Mouse (Mus musculus): ENCODE data around the gene Tango6. TPM values are rescaled to one million over a fixed set of nuclear protein-coding genes. Genes with fewer than 3 reads are reported as not detected.

Gene Tango6
- polyA plus RNA-seq, 1 experiment, result 2.9 TPM

DNA sequence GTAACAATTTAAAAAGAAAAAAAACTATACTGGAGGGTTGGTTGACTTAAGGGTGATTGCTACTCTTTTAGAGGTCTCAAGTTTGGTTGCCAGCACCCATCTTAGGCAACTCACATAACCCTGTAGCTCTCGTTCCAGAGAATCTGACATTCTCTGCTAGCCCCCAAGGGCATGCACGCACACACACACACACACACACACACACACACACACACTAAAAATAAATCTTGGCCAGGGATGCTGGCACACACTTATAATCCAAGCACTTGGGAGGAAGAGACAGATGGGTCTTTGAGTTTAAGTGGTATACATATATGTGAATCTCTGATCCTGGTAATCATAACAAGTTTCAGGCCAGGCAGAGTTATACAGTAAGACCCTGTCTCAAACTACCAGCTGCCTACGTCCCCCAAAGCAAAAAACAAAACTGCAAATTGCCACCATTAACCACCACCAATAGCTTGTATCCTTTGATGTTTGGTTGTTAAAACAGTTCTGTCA, 14.9 kb downstream of the Tango6 start:
- no peak for DNase-seq (ENCODE audit: extremely low spot score in 1 of 2, low spot score in 1 of 2)

DNA sequence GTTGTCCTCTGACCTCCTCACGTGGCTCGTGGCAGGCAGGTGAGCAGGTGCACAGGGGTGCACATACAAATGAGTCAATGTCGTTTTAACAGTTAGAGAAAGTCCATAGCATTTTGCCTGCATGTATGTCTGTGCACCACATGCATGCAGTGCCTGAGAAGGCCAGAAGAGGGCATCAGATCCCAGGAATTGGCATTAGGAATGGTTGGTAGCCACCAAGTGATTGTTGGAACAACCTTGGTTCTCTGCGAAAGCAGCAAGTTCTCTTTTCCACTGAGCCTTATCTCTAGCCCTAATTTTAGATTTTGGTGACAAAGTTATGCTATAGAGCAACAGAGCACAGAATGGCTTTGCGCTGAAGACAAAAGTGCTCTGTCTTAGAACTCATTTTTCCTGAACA, 16.7 kb downstream of the Tango6 start:
- peak; percentile 33 to 87 for DNase-seq (ENCODE audit: extremely low spot score in 1 of 2, low spot score in 1 of 2)

DNA sequence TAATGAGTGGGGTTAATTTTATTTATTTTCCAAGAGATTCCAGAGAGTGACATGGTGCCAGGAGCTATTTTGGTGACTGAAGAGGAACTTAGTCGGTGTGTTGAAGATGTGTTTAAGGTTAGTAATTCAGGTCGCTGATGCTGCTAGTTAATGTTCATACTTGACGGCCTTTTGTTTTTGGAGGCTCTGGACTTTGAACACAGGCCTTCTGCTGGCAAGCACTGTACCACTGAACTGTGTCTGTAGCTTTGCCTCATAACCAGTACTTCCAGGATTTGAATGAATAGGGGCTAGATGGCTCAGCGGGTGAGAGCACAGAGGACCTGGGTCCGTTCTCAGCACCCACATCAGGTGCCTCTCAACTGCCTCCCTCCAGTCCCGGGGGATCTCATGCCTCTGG, 17.3 kb downstream of the Tango6 start:
- DNase-seq (ENCODE audit: extremely low spot score in 1 of 2, low spot score in 1 of 2), result no peak

DNA sequence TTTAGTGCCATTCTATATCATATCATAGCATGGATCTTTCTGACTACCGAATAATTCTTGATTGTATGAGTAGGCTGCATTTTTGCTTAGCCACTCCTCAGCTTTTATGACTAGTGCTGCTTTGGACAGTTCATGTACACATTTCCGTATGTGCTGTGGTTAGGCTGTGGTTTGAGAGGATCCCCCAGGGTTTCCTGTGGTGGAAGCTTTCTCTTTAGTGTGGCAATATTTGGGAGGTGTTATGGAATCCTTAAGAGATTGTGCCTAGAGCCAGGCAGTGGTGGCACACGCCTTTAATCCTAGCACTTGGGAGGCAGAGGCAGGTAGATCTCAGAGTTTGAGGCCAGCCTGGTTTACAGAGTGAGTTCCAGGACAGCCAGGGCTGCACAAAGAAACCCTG, 18.5 kb downstream of the Tango6 start:
- DNase-seq (ENCODE audit: extremely low spot score in 1 of 2, low spot score in 1 of 2), result no peak

DNA sequence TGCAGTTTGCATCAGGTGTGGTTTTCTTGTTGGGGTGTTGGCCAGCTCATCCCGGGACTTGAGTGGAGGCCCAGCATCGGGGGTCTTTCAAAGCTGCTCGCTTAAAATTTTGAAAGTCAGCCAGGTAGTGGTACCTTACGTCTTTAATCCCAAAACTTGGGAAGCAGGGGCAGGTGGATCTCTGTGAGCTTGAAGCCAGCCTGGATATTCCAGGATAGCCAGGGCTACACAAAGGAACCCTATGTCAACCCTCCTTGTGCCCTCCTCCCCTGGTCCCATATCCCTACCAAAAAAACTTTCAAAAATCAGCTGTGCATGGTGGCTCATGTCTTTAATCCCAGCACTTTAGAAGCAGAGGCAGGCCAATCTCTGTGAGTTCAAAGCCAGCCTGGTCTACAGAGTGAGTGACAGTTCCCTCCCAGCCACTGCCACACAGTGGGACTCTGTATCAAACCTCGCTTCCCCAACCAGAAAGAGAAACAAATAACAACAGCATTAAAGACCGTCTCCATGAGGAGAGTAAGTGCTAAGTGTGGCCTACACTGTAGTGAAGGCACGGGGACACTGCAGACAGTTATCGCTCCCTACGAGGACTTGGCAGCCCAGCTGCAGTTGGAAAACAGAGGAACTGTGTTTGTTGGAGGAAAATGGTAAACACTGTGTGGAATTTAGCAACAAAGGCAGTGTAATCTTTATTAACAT, 21.5 kb downstream of the Tango6 start:
- DNase-seq (ENCODE audit: extremely low spot score in 1 of 2, low spot score in 1 of 2), result no peak

DNA sequence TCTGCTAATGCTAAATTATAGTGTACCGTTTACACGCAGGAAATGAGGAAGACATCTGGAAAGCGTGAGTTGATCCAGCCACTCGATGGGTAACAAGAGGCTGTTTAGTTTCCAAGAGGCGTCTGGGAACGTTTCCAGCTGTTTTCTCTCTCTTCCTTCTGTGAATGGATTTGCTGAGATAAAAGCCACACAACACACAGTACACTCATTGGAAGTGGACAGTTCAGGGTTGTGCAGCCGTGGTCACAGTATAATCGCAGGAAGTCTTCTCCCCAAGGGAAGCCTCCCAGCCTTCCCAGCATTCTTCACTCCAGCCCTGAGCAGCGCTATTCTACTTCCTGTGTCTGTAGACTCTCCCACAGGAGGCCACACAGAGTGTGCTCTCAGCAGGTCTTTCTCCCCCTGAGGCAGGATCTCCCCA, 22.0 kb downstream of the Tango6 start:
- DNase-seq (ENCODE audit: extremely low spot score in 1 of 2, low spot score in 1 of 2), result peak in 1 of 2 experiments; percentile 51

DNA sequence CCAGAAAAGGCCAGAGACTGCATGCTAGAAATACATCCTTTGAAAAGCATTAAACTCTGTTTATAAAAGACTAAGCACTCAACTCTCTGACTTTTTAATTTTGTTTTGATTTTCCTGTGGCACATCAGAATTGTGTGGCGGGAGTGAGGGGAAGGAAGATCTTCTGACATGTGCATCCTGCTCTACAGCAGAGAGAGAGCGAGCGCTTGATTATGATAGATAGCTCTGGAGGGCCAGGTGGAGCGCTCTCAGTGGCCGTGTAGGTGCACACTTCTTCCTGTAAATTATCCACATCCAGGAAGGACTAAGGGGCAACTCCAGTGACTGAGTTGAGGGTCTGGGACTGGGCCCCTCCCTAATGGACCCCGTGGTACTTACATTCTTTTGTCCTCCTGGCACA, 23.3 kb downstream of the Tango6 start:
- no peak for DNase-seq (ENCODE audit: extremely low spot score in 1 of 2, low spot score in 1 of 2)

DNA sequence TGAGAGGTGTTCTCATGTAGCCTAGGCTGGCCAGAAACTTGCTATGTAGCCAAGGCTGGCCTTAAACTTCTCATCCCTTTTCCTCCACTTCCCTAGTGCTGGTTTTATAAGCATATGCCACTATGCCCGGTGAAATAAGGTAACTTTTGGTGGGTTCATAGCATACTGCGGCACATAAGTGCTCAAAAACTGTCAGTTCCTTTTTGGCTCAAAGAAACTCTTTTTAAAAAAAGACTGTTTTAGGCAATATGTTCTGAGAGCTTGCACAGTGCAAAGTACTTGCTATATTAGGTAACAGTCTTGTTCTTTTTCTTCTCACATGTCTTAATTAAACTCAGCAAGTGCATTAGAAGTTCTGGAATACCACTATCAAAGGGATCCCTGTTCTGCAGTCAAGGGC, 27.1 kb downstream of the Tango6 start:
- DNase-seq (ENCODE audit: extremely low spot score in 1 of 2, low spot score in 1 of 2), result no peak

DNA sequence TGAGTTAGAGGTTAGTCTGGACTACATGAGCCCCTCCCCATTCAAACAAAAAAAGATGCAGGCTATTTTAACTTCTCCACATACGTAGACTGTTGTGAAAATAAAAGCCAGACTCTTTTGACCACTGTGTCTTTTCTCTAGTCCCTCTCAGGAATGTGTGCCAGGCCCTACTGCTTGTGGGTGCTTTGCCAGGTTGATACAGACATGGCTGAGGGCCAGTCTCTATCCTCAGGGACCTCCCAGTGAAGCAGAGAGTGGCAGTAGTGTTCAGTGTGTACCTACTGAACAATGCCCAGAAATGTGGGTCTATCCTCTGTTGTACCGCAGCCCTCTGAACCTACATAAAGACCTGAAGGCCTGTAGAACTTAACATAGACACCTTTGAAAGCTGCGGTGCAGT, 29.6 kb downstream of the Tango6 start:
- DNase-seq (ENCODE audit: extremely low spot score in 1 of 2, low spot score in 1 of 2), result no peak

DNA sequence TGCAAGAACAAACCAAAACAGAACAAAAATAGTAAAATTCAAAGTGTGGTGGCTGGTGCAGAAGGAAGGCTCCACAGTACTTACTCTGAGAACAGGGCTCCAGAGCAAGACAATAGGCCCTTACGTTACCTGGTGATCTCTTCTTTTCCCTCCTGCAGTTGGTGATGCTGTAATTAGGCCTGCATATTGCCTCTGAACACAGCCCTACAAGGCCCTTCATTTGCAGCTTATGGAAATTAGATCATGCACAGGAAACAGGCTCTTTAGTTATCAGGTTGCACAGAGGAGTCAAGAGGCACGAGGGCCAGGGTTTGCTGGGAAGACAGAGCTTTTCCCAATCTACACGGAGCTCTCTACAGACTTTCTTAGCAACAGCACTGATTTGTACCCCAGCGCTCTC, 31.4 kb downstream of the Tango6 start:
- no peak for DNase-seq (ENCODE audit: extremely low spot score in 1 of 2, low spot score in 1 of 2)

DNA sequence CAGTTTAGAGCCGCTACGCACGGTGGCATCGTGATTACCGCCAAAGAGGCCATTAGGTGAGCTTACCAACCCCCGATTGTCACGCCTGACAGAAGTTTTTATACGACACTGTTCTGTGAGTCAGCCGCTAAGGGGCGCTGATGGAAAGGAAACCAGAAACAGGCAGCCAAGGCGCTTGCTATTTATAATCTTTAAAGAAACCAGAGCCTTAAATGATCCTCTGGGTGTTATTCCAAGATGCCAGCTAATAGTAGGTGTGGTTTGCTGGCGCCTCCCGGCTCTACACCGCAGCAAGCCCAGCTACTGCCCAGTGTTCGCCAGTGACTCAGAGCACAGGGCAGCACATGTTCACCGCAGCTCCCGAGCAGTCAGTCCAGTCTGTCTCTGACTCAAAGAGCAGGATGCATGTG, 35.2 kb downstream of the Tango6 start:
- peak; percentile 60 to 89 for DNase-seq (ENCODE audit: extremely low spot score in 1 of 2, low spot score in 1 of 2)

DNA sequence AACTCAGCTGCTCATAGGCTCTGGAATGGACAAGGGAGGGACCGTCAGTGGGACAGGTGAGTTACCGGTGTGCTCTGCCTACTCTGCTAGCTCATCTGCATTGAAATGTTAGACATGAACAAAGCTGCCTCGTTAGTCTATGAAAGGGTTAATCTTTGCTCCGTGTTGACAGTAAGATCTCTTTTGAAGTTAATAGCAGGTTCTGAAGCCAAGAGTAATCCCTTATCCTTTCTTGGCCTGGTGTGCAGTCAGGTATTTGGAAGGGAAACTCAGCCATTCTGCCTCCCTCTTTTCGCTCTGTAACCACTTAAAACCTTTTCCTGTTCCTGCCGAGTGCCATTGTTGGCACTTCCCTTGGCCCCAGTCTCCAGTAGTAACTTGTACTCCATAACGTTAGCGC, 38.1 kb downstream of the Tango6 start:
- no peak for DNase-seq (ENCODE audit: extremely low spot score in 1 of 2, low spot score in 1 of 2)

DNA sequence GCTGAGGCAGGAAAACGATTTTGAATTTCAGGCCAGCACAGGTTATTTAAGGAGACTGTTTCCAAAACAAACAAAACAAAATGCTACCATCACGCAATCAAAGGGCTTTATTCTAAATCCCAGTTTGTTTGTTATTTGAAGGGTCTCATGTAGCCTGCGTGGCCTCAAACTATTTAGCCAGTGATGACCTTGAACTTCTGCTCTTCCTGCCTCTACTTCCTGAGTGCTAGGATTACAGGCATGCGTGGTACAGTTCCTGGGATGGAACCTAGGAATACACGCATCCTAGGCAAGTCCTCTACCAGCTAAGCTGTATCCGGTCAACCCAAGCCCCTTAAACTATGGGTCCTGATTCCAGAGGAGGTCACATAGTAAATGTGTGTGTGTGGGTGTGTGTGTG, 39.6 kb downstream of the Tango6 start:
- no peak for DNase-seq (ENCODE audit: extremely low spot score in 1 of 2, low spot score in 1 of 2)

DNA sequence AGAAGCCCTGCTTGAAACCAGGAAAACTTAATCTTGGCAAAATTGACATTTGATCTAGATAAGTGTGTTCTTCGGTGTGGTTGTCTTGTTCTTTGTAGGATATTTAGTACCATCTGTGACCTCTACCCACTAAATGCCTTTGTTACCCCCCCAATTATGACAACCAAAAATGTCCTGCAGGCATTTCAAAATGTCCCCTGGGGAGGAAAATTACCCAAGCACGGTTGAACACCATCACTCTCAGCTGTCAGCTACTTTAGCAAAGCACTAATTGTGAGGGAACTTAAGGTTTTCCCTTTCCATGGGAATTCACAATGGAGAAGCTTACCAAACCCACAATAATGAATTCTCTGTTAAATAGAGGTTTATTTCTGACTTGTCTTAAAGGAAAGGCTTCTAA, 41.1 kb downstream of the Tango6 start:
- no peak for DNase-seq (ENCODE audit: extremely low spot score in 1 of 2, low spot score in 1 of 2)

DNA sequence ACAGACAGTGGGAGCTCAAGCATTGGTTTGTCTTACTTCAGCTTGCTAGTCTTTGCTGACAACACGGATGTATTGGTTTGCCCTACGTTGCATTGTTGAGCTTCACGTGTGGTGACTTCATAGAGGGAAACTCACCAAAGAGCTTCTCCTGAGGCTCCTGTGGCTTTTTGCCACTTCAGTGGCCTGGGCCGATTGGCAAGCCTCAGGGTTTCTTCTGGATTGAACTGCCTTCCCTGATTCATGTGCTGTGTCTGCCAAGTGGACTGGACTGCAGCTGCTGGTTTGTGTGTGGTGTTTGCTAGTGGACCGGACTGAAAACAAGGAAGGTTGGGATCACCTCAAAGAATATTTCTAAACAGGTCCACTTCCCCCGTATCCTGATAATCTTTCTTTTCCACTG, 43.7 kb downstream of the Tango6 start:
- no peak for DNase-seq (ENCODE audit: extremely low spot score in 1 of 2, low spot score in 1 of 2)

DNA sequence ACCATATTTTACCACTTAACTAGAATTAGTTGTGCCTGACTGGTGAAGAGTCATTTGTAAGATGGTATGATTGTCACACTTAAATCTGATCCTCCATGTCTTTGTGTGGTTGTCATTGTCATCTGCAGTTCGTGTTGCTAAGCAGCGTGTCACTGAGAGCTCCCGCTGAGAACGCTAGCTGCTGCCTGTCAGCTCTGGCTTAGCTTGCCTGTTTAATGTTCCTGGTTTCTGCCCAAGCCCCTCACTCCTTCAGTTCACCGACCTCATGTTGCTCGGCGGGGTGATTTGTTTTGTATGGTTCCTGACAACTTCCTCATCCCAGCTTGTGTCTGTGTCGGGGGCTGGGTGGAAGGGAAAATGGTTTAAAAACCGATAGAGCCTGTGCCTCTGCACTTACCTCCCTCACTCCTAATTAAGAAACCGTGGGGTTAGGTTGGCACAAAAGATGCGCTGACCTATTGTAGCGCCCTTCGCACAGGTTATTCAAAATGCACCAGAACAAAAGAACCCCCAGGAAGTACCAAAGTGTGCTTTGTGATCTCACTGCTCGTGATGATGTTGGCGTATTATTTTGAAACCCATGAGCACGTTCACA, 44.5 kb downstream of the Tango6 start:
- DNase-seq (ENCODE audit: extremely low spot score in 1 of 2, low spot score in 1 of 2), result no peak

DNA sequence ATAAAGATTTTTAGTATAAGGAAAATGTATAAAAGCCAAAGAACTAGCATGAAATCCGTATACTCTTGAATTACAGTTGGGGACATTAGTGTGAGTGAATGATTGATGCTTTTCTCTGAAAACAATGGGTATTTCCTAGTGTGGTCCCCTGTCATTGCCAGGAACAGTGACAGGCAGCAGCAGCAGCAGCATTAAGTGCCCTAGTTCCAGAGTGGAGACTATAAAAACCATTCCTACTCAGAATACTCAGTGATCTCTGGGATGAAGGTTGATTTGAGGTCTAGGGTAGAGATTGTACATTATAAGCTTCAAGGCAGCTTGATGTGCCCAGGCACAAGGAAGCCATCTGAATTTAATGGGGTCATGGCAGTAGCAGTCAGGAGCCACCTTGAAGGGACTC, 45.0 kb downstream of the Tango6 start:
- DNase-seq (ENCODE audit: extremely low spot score in 1 of 2, low spot score in 1 of 2), result no peak

DNA sequence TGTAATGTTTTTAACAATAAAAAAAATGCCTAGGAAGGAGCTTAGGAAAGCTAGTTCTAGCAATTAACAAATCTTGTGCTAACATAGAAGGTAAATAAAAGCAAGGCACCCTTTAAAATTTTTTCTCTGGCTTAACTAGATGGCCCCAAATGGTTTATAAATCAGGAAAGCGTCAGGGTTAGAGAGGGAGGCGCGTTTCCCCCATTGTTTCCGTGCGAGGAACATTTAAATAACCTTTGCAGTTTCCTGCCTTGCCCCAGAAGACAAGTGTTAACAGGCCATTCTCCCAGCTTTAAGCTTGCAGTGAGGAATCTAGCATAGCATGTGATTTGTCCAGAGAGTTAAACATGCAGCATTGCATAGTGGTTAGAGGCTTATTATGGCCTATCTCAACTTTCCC, 50.1 kb downstream of the Tango6 start:
- no peak for DNase-seq (ENCODE audit: extremely low spot score in 1 of 2, low spot score in 1 of 2)

DNA sequence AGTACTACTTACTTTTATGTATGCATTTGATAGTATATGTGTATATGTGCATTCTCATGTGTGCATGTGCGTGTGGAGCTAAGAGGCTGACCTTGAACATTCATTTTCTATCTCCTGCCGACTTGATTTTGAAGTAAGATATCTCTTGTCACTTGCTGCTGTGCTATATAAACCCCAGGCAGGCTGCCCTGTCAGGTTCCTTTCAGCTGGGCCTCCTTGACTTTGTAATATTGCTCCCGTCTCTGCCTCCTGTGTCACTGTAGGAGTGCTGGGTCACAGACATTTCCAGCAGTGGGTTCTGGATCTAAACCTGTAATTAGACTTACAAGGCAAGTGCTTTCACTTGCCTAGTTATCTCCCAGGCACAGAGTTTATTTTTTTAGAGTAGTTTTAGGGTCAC, 50.8 kb downstream of the Tango6 start:
- DNase-seq (ENCODE audit: extremely low spot score in 1 of 2, low spot score in 1 of 2), result no peak

DNA sequence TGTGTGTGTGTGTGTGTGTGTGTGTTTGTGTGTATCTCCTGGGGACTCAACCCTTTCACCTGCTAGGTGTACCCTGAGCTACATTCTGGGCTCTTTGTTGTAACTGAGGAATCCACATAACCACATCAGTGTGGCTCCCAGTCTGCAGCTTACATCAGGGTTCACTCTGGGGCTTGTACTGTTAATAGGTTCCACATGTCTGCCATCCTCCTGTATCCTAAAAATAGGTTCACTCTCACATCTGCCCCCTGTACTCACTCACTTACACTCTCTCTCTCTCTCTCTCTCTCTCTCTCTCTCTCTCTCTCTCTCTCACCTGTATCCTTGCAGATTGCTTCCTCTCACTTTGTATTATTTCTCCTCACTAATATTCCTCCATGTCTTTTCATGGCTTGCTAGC, 51.4 kb downstream of the Tango6 start:
- no peak for DNase-seq (ENCODE audit: extremely low spot score in 1 of 2, low spot score in 1 of 2)

DNA sequence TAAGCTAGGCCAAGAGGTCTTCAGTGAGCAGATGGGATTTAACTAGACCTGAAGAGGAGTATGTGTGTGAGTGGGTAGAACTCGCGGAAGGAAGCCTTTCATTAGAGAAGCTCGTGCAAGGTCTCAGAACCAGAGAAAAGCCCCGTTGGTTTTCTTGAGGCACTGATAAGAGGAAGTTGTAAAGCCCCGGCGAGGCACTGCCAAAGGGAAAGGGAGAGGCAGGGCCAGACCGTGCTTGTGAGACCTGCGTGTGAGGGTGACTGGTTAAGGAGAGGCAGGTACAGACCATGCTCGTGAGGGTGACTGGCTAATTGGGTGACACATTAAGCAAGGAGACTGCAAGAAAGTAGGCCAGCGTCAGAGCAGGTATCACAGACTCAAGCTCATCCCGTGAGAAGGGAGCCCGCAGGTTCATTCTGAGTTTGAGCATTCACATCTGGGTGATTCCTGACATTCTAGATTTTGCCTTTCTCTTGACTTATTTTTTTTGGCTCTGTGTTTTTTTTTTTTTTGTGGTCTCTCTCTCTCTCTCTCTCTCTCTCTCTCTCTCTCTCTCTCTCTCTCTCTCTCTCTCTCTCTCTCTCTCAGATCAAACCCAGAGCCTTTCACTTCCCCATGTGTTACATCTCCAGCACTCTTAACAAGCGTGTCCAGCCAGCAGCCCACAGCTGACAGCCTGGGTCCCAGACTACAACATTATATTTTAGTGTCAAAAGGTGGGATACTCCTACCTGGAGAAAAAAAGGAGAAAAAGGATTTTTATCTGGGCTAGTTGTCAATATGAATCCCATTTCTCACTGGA, 54.2 kb downstream of the Tango6 start:
- no peak for DNase-seq (ENCODE audit: extremely low spot score in 1 of 2, low spot score in 1 of 2)

DNA sequence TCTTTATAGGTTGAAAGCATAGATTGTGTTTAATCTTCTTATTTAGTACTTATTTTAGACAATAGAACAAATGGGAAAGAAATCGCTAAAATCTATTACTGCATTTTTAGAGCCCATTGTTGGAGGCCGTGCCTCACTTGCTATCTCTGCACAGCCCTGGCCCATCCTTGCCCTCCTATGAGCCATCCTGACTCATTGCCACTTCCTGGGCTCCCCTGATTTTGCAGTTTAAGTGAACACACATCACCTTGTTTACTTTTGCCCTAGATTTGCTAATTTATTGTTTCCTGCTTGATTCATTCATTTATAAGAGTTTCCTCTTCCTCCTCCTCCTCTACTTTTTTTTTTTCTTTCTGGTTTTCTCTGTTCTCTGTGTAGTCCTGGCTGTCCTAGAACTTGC, 55.0 kb downstream of the Tango6 start:
- DNase-seq (ENCODE audit: extremely low spot score in 1 of 2, low spot score in 1 of 2), result no peak

All from frontal cortex, adult 2 months (tissue).